Mouse (Mus musculus): ENCODE measurements around the gene Grik2. TPM values are rescaled to one million over a fixed set of nuclear protein-coding genes. Genes with fewer than 3 reads are reported as not detected.
A peak's percentile ranks its signal among the peaks of the same experiment; 100 is the strongest.

The Grik2 gene
- polyA plus RNA-seq, 1 experiment from 2014 or later: 8.9 TPM

GRCm38 (mm10) chr10:49785477-49785876, 3.1 kb downstream of the Grik2 start:
- Histone ChIP-seq H3K27me3 (ENCODE audit: control insufficient read depth, insufficient read depth, low read length) (0 out of 2 replicates have a peak, but pooled peaks cover 4% of the 10 kb centered on the region), H3K9ac (replicated peaks; ENCODE audit: low read depth, low read length) (no peak overlapping the region), H3K4me1 (ENCODE audit: control insufficient read depth, insufficient read depth, low read length) (no peaks in the 10 kb centered on the region), H3K36me3 (ENCODE audit: control insufficient read depth, insufficient read depth, low read length) (no peaks in the 10 kb centered on the region), H3K9me3 (ENCODE audit: control insufficient read depth, low read depth, low read length) (no peaks in the 10 kb centered on the region), H3K27ac (ENCODE audit: low read length) (no peak overlapping the region), H3K4me3 (ENCODE audit: low read depth, low read length) (no peak overlapping the region), H3K4me2 (replicated peaks; ENCODE audit: low read depth, low read length) (no peak overlapping the region)
- 35% methylated on average over 2 of the region's 2 CpGs for WGBS
- no peak for ATAC-seq (ENCODE audit: insufficient number of reproducible peaks, insufficient read depth, low FRiP score, low read depth)

GRCm38 (mm10) chr10:49784831-49785230, 3.7 kb downstream of the Grik2 start:
- 0 out of 2 replicates have a peak, but pooled peaks cover 4% of the 10 kb centered on the region for H3K27me3 ChIP-seq (ENCODE audit: control insufficient read depth, insufficient read depth, low read length)
- no peaks in the 10 kb centered on the region for H3K4me1 ChIP-seq (ENCODE audit: control insufficient read depth, insufficient read depth, low read length)
- H3K27ac ChIP-seq (ENCODE audit: low read length): no peak overlapping the region
- no peak overlapping the region for H3K4me2 ChIP-seq (replicated peaks; ENCODE audit: low read depth, low read length)
- H3K9ac ChIP-seq (replicated peaks; ENCODE audit: low read depth, low read length): no peak overlapping the region
- 17% methylated on average over 2 of the region's 2 CpGs for WGBS
- H3K4me3 ChIP-seq (ENCODE audit: low read depth, low read length): no peak overlapping the region
- H3K9me3 ChIP-seq (ENCODE audit: control insufficient read depth, low read depth, low read length): no peaks in the 10 kb centered on the region
- no peaks in the 10 kb centered on the region for H3K36me3 ChIP-seq (ENCODE audit: control insufficient read depth, insufficient read depth, low read length)
- no peak for ATAC-seq (ENCODE audit: insufficient number of reproducible peaks, insufficient read depth, low FRiP score, low read depth)

DNA sequence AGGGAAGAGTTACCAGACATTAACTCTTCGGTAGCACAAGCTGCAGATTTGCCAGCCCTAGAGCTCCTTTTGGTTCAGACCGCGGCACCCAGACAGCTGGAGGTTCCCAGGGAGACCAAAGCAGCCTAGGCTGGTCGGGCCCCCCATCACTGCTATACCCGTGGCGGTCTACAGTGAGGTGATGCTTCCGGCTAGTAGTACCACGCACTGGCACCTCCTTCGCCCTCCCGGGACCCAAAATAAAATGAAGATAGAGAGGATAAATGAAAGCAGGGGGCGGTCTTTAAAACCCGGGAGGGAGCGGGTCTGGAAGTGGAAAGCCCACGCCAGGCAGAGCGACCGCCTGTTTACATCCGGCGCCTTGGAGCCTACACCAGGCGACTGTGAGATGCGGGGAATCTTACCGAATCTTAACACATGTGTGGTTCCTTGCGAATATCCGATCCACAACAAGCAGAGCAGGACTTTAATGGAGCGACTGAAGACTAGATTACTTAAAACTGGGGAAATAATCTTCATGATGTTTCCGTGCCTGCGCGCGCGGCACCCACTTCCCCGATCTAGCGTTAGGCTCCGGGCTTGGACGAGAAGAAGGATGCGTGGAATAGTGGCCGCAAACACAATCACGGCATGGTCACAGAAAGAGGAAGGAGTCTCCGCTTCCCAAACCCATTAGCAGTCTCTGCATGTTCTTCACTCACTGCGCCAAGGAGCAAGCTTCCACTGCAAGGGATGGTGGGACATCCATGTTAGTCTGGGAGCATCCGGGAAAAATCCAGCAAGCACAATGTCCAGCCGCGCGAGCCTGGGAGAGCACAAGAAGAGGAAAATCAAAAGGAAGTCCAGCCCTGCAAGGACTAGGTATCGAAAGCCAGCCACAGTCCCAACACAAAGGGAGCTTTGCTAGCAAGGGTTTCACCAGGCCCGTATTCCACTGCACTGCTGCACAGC, 5.5 kb downstream of the Grik2 start:
- no peaks in the 10 kb centered on the region for H3K27me3 ChIP-seq (ENCODE audit: control insufficient read depth, insufficient read depth, low read length)
- H3K9me3 ChIP-seq (ENCODE audit: control insufficient read depth, low read depth, low read length): no peaks in the 10 kb centered on the region
- peak overlapping the region; percentile 25; the same call in 1 of the 2 replicates for H3K9ac ChIP-seq (replicated peaks; ENCODE audit: low read depth, low read length)
- under 1% methylated on average over 44 of the region's 44 CpGs for WGBS
- peak; percentile 53; the same call in 1 of the 2 replicates for ATAC-seq (ENCODE audit: insufficient number of reproducible peaks, insufficient read depth, low FRiP score, low read depth)
- H3K4me3 ChIP-seq (ENCODE audit: low read depth, low read length): peak overlapping the region; percentile 44
- H3K4me2 ChIP-seq (replicated peaks; ENCODE audit: low read depth, low read length): peak overlapping the region; percentile 77
- peak overlapping the region; percentile 27; the same call in 1 of the 2 replicates for H3K27ac ChIP-seq (ENCODE audit: low read length)
- H3K4me1 ChIP-seq (ENCODE audit: control insufficient read depth, insufficient read depth, low read length): no peaks in the 10 kb centered on the region
- H3K36me3 ChIP-seq (ENCODE audit: control insufficient read depth, insufficient read depth, low read length): no peaks in the 10 kb centered on the region

DNA sequence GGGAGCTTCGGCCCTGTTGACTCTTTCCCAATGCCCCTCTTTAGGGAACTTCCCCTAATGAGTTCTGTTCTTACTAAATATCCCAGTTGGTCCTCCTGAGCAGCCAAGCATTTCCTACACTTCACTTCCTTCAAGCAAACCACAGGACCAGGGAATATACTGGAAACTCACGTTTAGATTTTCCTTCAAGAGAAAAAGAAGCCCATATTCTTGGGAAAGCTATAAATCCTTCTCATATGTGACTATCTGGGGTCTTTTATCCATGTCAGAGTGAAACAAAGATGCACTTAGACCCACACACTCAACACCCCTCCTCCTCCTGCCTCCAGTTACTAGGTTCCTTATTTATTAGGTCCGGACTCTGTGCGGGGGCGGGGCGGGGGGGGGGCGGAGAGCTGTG, 6.5 kb downstream of the Grik2 start:
- Histone ChIP-seq H3K9ac (replicated peaks; ENCODE audit: low read depth, low read length) (no peak overlapping the region; the same call in 1 of the 2 replicates), H3K4me2 (replicated peaks; ENCODE audit: low read depth, low read length) (peak overlapping the region; percentile 77), H3K27me3 (ENCODE audit: control insufficient read depth, insufficient read depth, low read length) (no peaks in the 10 kb centered on the region), H3K4me1 (ENCODE audit: control insufficient read depth, insufficient read depth, low read length) (no peaks in the 10 kb centered on the region), H3K36me3 (ENCODE audit: control insufficient read depth, insufficient read depth, low read length) (no peaks in the 10 kb centered on the region), H3K9me3 (ENCODE audit: control insufficient read depth, low read depth, low read length) (no peaks in the 10 kb centered on the region), H3K4me3 (ENCODE audit: low read depth, low read length) (peak overlapping the region; percentile 44), H3K27ac (ENCODE audit: low read length) (no peak overlapping the region)
- WGBS: 8% methylated on average over 7 of the region's 7 CpGs
- ATAC-seq (ENCODE audit: insufficient number of reproducible peaks, insufficient read depth, low FRiP score, low read depth): no peak

- H3K9me3 ChIP-seq (ENCODE audit: control insufficient read depth, low read depth, low read length): no peaks in the 10 kb centered on the region
- 61% methylated on average over 2 of the region's 2 CpGs for WGBS
- no peak for ATAC-seq (ENCODE audit: insufficient number of reproducible peaks, insufficient read depth, low FRiP score, low read depth)
- no peak overlapping the region for H3K9ac ChIP-seq (replicated peaks; ENCODE audit: low read depth, low read length)
- no peak overlapping the region for H3K27ac ChIP-seq (ENCODE audit: low read length)
- no peak overlapping the region for H3K4me3 ChIP-seq (ENCODE audit: low read depth, low read length)
- H3K36me3 ChIP-seq (ENCODE audit: control insufficient read depth, insufficient read depth, low read length): no peaks in the 10 kb centered on the region
- no peaks in the 10 kb centered on the region for H3K27me3 ChIP-seq (ENCODE audit: control insufficient read depth, insufficient read depth, low read length)
- H3K4me2 ChIP-seq (replicated peaks; ENCODE audit: low read depth, low read length): no peak overlapping the region
- no peaks in the 10 kb centered on the region for H3K4me1 ChIP-seq (ENCODE audit: control insufficient read depth, insufficient read depth, low read length)
These were observed 8.1 kb downstream of the Grik2 start for GRCm38 (mm10) chr10:49780430-49780829.

- H3K9me3 ChIP-seq (ENCODE audit: control insufficient read depth, low read depth, low read length): no peaks in the 10 kb centered on the region
- H3K36me3 ChIP-seq (ENCODE audit: control insufficient read depth, insufficient read depth, low read length): no peaks in the 10 kb centered on the region
- no peak overlapping the region for H3K9ac ChIP-seq (replicated peaks; ENCODE audit: low read depth, low read length)
- H3K4me3 ChIP-seq (ENCODE audit: low read depth, low read length): no peak overlapping the region
- H3K4me1 ChIP-seq (ENCODE audit: control insufficient read depth, insufficient read depth, low read length): no peaks in the 10 kb centered on the region
- H3K27me3 ChIP-seq (ENCODE audit: control insufficient read depth, insufficient read depth, low read length): no peaks in the 10 kb centered on the region
- ATAC-seq (ENCODE audit: insufficient number of reproducible peaks, insufficient read depth, low FRiP score, low read depth): no peak
- H3K4me2 ChIP-seq (replicated peaks; ENCODE audit: low read depth, low read length): no peak overlapping the region
- H3K27ac ChIP-seq (ENCODE audit: low read length): no peak overlapping the region
These were observed 19.7 kb downstream of the Grik2 start for GRCm38 (mm10) chr10:49768897-49769296.

GRCm38 (mm10) chr10:49767556-49767955, 21.0 kb downstream of the Grik2 start:
- no peak overlapping the region for H3K9ac ChIP-seq (replicated peaks; ENCODE audit: low read depth, low read length)
- no peaks in the 10 kb centered on the region for H3K27me3 ChIP-seq (ENCODE audit: control insufficient read depth, insufficient read depth, low read length)
- H3K4me1 ChIP-seq (ENCODE audit: control insufficient read depth, insufficient read depth, low read length): no peaks in the 10 kb centered on the region
- no peaks in the 10 kb centered on the region for H3K9me3 ChIP-seq (ENCODE audit: control insufficient read depth, low read depth, low read length)
- H3K4me3 ChIP-seq (ENCODE audit: low read depth, low read length): no peak overlapping the region
- H3K27ac ChIP-seq (ENCODE audit: low read length): no peak overlapping the region
- no peak overlapping the region for H3K4me2 ChIP-seq (replicated peaks; ENCODE audit: low read depth, low read length)
- 66% methylated on average over 2 of the region's 2 CpGs for WGBS
- ATAC-seq (ENCODE audit: insufficient number of reproducible peaks, insufficient read depth, low FRiP score, low read depth): no peak
- no peaks in the 10 kb centered on the region for H3K36me3 ChIP-seq (ENCODE audit: control insufficient read depth, insufficient read depth, low read length)

- H3K4me1 ChIP-seq (ENCODE audit: control insufficient read depth, insufficient read depth, low read length): no peaks in the 10 kb centered on the region
- ATAC-seq (ENCODE audit: insufficient number of reproducible peaks, insufficient read depth, low FRiP score, low read depth): no peak
- no peaks in the 10 kb centered on the region for H3K27me3 ChIP-seq (ENCODE audit: control insufficient read depth, insufficient read depth, low read length)
- no peaks in the 10 kb centered on the region for H3K9me3 ChIP-seq (ENCODE audit: control insufficient read depth, low read depth, low read length)
- 80% methylated on average over 2 of the region's 2 CpGs for WGBS
- H3K36me3 ChIP-seq (ENCODE audit: control insufficient read depth, insufficient read depth, low read length): no peaks in the 10 kb centered on the region
- no peak overlapping the region for H3K27ac ChIP-seq (ENCODE audit: low read length)
- no peak overlapping the region for H3K9ac ChIP-seq (replicated peaks; ENCODE audit: low read depth, low read length)
- H3K4me3 ChIP-seq (ENCODE audit: low read depth, low read length): no peak overlapping the region
- no peak overlapping the region for H3K4me2 ChIP-seq (replicated peaks; ENCODE audit: low read depth, low read length)
These were observed 26.0 kb downstream of the Grik2 start for GRCm38 (mm10) chr10:49762607-49763006.

All from stomach, embryonic 14.5 days (tissue).